Mouse (Mus musculus): ENCODE data around the gene Pold1.

DNA sequence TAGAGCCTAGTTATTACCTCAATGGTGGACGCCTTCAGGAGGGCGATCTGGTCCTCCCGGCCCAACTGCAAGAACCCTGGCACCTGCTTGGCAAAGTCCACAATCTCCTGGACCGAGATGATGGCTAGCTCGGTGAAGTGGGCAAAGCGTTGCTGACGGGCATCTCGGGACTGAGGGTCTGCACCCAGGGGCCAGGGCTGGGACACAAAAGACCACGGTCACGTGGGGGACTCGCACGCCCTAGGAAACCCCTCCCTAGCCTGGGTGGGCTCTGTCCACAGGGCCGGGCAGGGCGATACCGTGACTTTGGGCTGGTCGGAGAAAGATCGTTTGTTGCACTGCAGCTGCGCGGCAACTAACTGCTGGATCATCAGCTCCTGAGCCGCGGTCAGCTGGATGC, 2.7 kb upstream of the Pold1 start:
- no peak for TF ChIP-seq CTCF (IDR thresholded peaks at IDR 0.05; ENCODE audit: low read depth, low read length)
- TF ChIP-seq POLR2A (IDR thresholded peaks at IDR 0.05; ENCODE audit: insufficient read depth, low read length) = no peak
- no peak for TF ChIP-seq EP300 (IDR thresholded peaks at IDR 0.05; ENCODE audit: insufficient read depth, low read depth, low read length)

Data from ES-Bruce4 (cell line).